Mouse (Mus musculus) splenic B cell, adult 2 months (primary cell): ENCODE measurements around the gene Acmsd.

Experiments
- DNase-seq: peaks from one replicate; pipeline ENCODE4 v3.0.0-alpha.2; 2011; ENCODE audit warnings: low read depth, low spot score
- H3K27me3 ChIP-seq: 2 replicates; pipeline ENCODE4 v1.6.1; 2012; ENCODE audit warnings: mild to moderate bottlenecking, low read length, moderate library complexity, mixed read lengths; ENCODE audit not compliant: control insufficient read depth, poor library complexity, insufficient read depth, severe bottlenecking
- H3K36me3 ChIP-seq: 2 replicates; pipeline ENCODE4 v1.6.1; 2012; ENCODE audit warnings: mild to moderate bottlenecking, low read length, moderate library complexity, mixed read lengths; ENCODE audit not compliant: control insufficient read depth, poor library complexity, insufficient read depth, severe bottlenecking

Acmsd gene

DNA sequence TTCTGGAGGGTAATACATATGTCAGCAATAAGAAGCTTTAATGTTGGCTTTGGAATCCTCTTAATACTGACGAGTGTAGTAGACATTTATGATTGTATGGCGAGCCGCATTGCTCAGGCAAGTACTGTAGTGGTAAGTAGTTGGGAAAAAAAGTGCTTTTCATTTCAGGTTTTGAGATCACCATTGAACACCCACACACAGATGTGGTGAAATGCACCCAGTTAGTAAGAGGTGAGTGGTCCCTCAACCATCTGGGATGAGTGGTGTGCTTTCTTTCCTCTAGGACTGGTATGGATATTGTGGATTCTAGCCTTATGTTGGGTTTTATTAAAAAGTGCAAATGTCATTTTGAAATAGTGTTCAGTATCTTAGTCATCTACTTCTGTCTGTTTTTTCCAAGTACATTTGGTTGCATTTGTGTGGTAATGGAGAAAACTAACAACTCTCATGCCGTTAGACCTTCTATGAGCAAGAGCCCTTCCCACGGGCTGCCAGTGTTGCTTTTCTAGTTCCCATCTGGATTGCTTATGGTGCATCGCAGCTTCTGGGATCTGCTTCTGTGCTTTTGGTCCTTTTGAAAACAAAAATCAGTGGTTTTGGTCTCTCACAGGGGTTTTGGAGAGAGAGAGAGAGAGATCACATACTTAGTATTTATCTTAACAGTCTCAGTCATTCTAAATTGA lies 66.0 kb downstream of the Acmsd start:
- no peak for DNase-seq
- Histone ChIP-seq H3K36me3 (peaks cover 13% of the 10 kb centered on the region), H3K27me3 (no peaks in the 10 kb centered on the region)

DNA sequence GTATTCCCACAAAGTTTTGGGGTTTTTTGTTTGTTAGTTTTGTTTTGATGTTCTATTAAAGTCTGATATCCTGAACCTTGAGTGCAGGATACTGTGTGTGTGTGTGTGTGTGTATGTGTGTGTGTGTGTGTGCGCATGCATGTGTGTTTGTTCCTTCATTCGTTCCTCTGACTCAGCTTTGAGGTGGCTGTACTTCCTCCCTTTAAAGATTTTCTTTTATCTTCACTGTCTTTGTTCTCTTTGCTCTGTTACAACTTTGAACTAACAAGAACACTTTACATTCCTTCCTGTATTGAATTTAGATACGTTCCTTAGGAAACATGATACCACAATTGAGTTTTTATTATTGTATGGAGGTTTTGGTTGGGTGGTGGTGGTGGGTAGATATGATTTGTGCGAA lies 67.1 kb downstream of the Acmsd start:
- peaks cover 15% of the 10 kb centered on the region for H3K36me3 ChIP-seq
- no peak for DNase-seq
- no peaks in the 10 kb centered on the region for H3K27me3 ChIP-seq

DNA sequence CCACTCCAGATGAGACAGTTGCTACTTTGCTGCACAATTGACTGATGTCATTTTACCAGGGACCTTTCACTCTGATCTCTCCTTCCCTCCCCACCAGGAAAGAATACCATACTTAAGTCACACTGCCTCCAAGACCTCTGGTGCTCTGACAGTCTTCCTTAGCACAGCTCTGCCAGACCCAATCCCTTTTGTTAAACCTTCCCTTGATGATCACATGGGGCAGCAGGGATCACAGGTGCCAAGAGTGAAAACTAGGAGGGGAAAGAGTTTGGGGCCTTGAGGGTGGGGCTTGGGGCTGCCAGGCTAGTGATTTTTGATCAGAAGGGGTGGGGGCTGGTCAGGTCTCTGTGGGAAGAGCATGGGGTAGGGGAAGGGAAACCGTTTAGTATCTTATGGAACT lies 67.5 kb downstream of the Acmsd start:
- Histone ChIP-seq H3K27me3 (no peaks in the 10 kb centered on the region), H3K36me3 (peaks cover 12% of the 10 kb centered on the region)
- no peak for DNase-seq

DNA sequence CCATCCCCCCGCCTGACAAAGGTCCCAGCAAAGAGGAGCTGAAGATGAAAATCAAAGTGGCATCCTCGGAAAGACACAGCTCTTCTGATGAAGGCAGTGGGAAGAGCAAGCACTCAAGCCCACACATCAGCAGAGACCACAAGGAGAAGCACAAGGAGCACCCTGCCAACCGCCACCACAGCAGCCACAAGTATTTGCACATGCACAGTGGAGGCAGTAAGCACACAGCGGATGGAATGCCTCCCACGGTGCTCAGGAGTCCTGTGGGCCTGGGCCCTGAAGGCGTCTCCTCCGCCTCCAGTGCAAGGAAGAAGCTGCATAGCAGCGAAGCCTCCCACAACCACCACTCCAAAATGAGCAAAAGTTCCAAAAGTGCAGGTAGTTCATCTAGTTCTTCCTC lies 73.7 kb downstream of the Acmsd start:
- Histone ChIP-seq H3K27me3 (no peaks in the 10 kb centered on the region; the same call in 1 of the 2 replicates), H3K36me3 (peaks cover 11% of the 10 kb centered on the region)
- no peak for DNase-seq

DNA sequence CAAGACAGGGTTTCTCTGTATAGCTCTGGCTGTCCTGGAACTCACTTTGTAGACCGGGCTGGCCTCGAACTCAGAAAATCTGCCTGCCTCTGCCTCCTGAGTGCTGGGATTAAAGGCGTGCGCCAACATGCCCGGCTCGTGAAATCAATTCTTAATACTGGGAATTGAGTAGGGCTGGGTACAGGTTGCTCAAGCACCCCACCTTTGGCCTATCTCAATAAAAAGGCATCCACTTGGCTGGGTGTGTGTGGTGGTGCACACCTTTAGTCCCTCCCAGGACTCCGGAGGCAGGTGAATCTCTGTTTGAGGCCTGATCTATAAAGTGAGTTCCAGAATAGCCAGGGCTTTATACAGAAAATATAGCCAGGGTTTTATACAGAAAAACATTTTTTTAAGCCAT lies 79.5 kb downstream of the Acmsd start:
- no peaks in the 10 kb centered on the region; the same call in 1 of the 2 replicates for H3K27me3 ChIP-seq
- H3K36me3 ChIP-seq: no peaks in the 10 kb centered on the region
- DNase-seq: no peak

DNA sequence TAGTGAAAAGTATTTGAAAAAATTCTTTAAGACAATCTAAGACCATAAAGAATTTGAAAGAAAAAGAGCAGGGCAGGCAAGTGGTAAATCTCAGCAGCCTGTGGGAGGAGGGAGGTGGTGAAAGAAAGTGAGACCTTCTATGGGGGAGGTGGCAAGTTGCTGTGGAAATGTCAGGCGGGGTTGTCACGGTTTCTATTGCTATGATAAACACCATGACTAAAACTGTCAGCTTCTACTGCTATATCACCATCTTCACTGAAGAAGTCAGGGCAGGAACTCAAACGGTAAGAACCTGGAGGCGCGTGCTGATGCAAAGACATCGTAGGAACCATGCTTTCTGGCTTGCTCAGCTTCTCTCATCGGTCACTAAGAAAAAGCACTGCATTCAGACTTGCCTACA lies 83.7 kb downstream of the Acmsd start:
- H3K36me3 ChIP-seq: no peaks in the 10 kb centered on the region; the same call in 1 of the 2 replicates
- no peak for DNase-seq
- H3K27me3 ChIP-seq: no peaks in the 10 kb centered on the region; the same call in 1 of the 2 replicates

DNA sequence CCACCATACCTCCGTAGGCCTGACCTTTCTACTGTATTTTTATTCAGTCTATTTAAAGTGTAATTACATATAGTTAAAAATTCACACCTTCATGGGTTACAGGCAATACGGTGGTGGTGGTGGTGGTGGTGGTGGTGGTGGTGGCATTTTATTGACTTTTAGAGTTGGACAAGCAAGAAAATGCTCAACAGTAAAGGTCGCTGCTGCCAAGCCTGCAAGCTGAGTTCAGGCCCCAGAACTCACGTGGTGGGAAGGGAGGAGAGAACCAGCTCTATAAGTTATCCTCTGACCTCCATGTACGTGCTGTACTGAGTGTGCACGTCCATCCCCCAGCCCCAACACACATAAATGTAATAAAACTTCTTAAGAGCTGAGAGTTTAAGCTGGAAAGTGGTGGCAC lies 87.2 kb downstream of the Acmsd start:
- DNase-seq: no peak
- H3K27me3 ChIP-seq: no peaks in the 10 kb centered on the region; the same call in 1 of the 2 replicates

More for the DNA sequence above, 87.2 kb downstream of the Acmsd start:
- no peaks in the 10 kb centered on the region; the same call in 1 of the 2 replicates for H3K36me3 ChIP-seq
